Mouse (Mus musculus): ENCODE measurements at regions not wholly inside any gene's neighbourhood (a gene's known extent, or its start where the extent isn't known, plus 50 kb on each side); places are given as distances from the start of the nearest gene placed in this dataset.

GRCm38 (mm10) chr2:8296001-8296400 is 786.6 kb upstream of the Celf2 start:
- no peak for DNase-seq (ENCODE audit: low read depth, low spot score)

- DNase-seq (ENCODE audit: low read depth, low spot score) = no peak
These were observed 782.0 kb upstream of the Celf2 start for GRCm38 (mm10) chr2:8291357-8291756.

GRCm38 (mm10) chr2:8287403-8287802 is 778.0 kb upstream of the Celf2 start:
- DNase-seq (ENCODE audit: low read depth, low spot score) = no peak

GRCm38 (mm10) chr2:8276127-8276773 is 766.9 kb upstream of the Celf2 start:
- DNase-seq (ENCODE audit: low read depth, low spot score) = no peak
